Mouse (Mus musculus): ENCODE results near the gene Grid2ip. TPM values are rescaled to one million over a fixed set of nuclear protein-coding genes. Genes with fewer than 3 reads are reported as not detected.
A peak's percentile ranks its signal among the peaks of the same experiment; 100 is the strongest.

Gene Grid2ip
- total RNA-seq (2022) = not detected

DNA sequence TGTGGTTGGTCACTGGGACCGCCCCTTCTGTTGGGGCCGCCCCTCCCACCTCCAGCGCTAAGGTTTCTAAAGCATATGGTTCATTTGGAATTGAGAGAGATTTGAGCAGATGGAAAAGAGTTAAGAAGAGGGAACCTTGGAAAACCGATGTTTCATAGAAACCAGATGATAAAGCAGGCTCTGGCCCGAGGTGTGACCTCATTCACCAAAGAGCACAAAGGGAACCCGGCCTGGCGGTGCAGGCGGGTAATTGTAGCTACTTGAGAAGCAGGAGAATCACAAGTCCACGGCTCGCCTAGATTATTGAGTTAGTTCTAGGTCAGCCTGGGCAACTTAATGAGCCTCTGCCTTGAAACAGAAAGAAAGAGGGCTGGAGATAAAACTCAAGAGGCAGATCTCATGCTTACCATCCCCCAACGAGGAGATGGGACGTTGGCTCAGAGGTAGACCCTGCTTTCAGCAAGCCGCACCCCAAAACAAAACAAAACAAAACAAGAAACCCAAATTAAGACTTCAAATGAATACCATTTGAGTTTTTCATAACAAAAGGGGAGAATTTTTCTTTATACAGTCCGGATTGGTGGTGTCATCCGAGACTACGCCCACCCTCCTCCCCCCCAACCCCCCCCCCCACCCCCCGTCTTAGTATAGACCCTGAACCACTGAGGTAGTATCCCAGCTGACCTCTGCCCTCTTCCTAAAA lies at the start of gene Grid2ip:
TSS of gene Grid2ip (plus strand) at position 653 of the 703 bp plus-strand sequence.
- DNase-seq (ENCODE audit: low spot score) = no peak

DNA sequence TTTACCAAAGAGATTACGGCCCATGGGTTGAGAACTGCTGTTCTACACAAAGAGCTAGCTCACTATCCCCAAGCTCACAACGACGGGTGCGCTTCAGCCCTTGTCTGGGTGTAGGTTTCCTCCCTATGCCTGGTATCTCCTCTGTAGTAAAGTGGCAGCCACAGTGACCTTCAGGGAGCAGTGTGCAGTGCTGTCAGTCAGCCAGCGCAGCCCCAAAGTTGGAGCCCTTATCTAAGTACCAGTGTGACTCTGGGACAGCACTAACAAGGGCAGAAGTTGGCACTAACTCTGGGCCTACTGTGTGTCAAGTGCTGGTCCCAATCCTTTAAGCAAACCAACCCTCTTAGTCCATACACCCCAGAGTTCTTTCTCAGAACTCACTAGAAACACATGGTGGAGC lies 48.3 kb upstream of the Grid2ip start:
- peak; percentile 57 for DNase-seq (ENCODE audit: low spot score)

- DNase-seq (ENCODE audit: low spot score) = no peak
These were observed 47.2 kb upstream of the Grid2ip start for GRCm38 (mm10) chr5:143309916-143310315.

- DNase-seq (ENCODE audit: low spot score) = peak; percentile 56
These were observed 45.3 kb upstream of the Grid2ip start for GRCm38 (mm10) chr5:143311886-143312285.

- DNase-seq (ENCODE audit: low spot score) = no peak
These were observed 42.9 kb upstream of the Grid2ip start for GRCm38 (mm10) chr5:143314183-143314729.

- DNase-seq (ENCODE audit: low spot score) = peak; percentile 77
These were observed 42.2 kb upstream of the Grid2ip start, which contains the start of gene E130309D02Rik for GRCm38 (mm10) chr5:143314730-143315513. E130309D02Rik (minus strand) TSS chr5:143315360.

DNA sequence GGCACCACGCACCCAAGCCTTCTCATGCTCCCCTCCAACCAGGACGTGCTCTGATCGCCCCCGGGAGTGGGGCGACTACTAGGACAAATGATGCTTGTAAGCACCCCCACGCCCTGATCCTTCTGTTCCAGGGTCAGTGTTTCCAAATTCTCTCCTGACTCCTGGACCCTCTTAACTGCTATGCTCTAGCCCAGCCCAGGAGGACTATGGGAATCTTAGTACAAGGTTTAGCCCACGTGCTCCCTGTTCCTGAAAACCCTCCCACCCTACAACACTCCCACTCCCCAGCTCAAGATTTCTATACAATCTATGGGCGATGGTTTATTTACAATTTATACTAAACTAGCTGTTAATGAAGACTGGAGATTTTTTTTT lies 41.6 kb upstream of the Grid2ip start:
- DNase-seq (ENCODE audit: low spot score) = no peak

DNA sequence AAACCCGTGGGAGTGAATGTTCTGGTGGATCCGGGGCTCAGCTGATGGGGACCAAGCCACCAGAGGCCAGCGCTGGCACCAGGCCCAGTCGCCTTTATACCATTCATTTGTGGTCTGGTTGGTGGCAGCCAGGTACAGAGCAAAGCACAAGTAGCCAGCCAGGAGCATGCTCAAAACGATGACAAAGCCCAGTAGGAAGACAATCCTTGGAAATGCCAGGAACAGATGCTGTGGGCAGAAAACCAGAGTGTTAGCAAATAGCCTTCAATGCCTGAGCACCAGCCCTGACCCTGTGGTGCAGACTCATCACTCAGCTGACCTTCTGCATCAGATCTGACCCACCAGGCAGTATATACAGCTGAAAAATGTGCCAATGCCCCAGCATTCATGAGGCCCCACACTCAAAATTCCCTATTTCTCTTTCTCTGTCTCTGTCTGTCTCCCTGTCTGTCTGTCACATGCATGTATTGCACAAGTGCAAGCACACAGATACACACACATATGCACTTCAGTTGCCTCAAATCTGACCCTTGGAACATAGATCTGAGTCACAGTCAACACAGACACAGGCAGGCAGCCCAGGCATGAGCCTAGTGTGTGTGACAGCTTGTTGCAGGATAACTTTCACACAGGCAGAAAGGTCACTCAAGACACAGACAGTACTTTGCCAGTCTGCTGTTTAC lies 40.4 kb upstream of the Grid2ip start:
- no peak for DNase-seq (ENCODE audit: low spot score)

- DNase-seq (ENCODE audit: low spot score) = no peak
These were observed 39.9 kb upstream of the Grid2ip start for GRCm38 (mm10) chr5:143317288-143317610.

GRCm38 (mm10) chr5:143328690-143329495 lies 28.2 kb upstream of the Grid2ip start, which contains the start of gene Zdhhc4:
Zdhhc4 (minus strand) TSS chr5:143329256.
- peak; percentile 93 for DNase-seq (ENCODE audit: low spot score)

- peak; percentile 52 for DNase-seq (ENCODE audit: low spot score)
These were observed 23.3 kb upstream of the Grid2ip start for GRCm38 (mm10) chr5:143333872-143334271.

- no peak for DNase-seq (ENCODE audit: low spot score)
These were observed 22.6 kb upstream of the Grid2ip start for GRCm38 (mm10) chr5:143334418-143335088.

DNA sequence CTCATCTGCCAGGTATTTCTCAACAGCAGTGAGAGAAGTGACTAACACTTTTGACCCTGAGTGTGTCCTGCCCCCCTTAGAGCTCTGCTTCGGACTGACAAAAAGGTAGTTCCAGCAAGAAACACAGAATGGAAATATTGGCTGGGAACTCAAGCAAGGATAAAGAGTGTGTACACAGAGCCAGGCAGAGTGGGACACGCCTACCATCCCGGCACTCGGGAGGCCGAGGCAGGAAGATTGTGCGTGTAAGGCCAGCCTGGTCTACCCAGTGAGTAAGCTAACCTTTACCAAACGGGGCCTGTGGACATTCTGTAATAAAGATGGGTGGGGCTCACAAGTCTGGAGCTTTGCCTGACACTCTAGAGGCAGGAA lies 22.1 kb upstream of the Grid2ip start:
- DNase-seq (ENCODE audit: low spot score) = no peak

DNA sequence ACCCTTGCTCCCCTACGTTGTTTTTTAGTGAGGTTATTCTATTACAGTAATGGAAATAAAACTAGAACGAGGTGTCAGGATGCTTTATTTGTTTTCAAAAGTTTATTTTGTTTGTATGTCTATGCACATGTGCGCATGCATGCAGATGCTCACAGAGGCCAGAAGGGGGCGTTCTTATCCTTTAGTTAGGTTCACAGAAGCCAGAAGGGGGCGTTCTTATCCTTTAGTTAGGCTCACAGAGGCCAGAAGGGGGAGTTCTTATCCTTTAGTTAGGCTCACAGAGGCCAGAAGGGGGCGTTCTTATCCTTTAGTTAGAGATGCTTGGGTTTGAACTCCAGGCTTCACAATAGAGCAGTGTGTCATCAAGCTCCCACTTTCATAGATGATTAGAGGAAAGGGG lies 20.6 kb upstream of the Grid2ip start:
- no peak for DNase-seq (ENCODE audit: low spot score)

DNA sequence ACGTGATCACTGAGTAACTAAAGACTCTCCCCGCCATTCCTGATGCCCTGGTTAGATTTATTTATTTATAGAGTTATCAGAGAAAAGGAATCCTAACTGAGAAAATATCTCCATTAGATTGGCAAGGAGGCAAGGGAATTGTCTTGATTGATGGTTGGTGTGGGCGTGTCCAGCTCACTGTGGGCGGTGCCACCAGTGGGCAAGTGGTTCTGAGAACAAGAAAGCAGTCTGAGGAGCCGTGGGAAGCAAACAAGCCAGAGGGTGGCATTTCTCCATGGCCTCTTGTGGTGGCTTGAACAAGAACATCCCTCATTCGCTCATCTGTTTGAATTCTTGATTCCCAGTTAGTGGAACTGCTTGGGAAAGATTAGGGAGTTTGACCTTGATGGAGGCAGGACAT lies 17.5 kb upstream of the Grid2ip start:
- no peak for DNase-seq (ENCODE audit: low spot score)

DNA sequence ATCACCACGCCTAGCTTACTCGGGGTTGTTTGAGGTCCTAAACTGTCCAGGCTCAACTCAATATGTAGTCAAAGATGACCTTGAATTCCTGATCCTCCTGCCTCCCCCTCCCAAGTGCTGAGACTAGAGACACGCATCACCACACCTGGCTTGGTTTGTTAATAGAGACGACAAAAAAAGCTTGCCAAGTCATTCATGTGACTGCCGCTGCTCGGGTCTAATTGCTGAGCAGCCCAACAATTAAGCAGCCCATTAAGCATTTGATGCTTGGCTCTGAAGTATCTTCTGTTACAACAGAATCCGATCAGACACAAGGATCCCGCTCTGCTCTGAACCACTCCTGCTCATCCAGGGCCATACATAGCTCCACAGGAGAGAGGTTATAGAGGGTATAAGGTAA lies 10.8 kb upstream of the Grid2ip start:
- DNase-seq (ENCODE audit: low spot score) = no peak

DNA sequence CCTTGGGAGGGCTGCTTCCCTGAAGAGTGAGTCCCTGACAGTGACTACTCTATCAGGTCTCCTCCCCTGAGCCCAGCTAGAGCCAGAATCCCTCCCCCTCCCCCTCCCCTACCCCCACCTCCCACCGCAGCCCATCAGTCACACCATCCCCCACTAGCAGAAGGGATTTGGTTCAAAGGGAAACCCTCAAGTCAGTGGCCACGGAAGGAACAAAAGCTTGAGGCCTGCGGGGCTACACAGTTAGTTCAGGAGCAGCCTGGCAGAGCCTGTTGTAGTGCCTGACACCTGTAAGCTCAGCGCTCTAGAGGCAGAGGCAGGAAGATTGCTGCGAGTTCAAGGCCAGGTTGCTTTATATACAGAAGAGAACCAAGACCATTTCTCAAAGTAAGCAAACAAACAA lies 1.1 kb upstream of the Grid2ip start:
- no peak for DNase-seq (ENCODE audit: low spot score)

DNA sequence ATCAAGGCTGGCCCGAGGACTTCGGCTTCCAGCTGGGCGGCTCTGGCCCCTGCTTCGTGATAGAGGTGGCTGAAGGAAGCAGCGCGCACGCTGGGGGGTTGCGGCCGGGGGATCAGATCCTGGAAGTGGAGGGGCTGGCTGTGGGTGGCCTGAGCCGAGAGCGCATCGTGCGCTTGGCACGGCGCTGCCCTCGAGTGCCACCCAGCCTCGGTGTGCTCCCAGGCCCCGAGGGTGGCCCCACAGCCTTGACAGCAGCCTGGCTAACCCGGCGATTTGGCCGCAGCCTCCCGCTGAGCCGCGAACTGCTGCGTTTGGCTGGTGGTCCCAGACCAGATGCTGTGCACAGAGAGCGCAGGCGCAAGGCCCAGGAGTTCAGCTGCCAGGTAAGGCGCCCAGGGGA lies 426 bp downstream of the Grid2ip start:
- no peak for DNase-seq (ENCODE audit: low spot score)

GRCm38 (mm10) chr5:143359263-143359662 lies 2.1 kb downstream of the Grid2ip start:
- DNase-seq (ENCODE audit: low spot score) = no peak

DNA sequence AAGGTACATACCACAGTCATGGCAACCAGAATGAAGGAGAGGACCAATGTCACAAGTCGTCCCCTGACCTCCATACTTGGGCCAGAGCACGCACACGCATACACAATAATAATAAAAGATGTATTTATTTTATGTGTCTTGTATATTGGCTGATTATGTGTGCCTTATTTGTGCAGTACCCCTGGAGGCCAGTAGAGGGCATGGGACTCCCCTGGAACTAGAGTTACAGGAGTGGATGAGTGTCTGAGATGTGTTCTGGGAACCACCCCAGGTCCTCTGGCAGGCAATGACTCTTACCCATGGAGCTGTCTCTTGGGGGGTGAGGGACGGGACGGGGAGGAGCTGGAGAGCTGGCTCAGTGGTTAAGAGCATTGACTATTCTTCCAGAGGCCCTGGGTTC lies 2.9 kb downstream of the Grid2ip start:
- DNase-seq (ENCODE audit: low spot score) = no peak

DNA sequence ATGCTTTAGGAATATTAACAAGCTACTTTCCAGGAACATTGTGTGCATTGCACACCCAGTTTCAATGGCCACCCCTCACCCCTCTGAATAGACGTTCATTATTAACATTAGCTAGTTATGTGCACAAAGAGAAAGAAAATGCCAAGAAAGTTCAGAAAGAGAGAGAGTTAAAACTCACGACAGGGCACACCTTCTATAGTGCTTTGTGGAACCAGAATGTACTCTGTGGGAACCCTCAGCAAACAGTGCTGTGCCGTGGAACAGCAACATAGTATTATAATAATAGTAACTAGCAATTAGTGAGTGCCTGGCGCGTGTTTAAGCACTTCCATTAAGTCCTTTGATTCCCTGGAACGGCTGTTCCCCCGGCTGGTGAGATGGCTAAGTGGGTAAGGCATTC lies 4.3 kb downstream of the Grid2ip start:
- no peak for DNase-seq (ENCODE audit: low spot score)
